Mouse (Mus musculus): ENCODE results near the gene Rpl36a-ps1. TPM values are rescaled to one million over a fixed set of nuclear protein-coding genes. Genes with fewer than 3 reads are reported as not detected.

Gene Rpl36a-ps1
- polyA plus RNA-seq, 1 experiment from 2014 or later, result 1.6 TPM

Other genes starting within 250 kb of the Rpl36a-ps1 start
- 91.1 and 92.7 TPM in 2 replicates for gene Mzt1, start 51.8 kb upstream of the Rpl36a-ps1 start, polyA plus RNA-seq (2015; fragmentation: Nextera tagmentation; extraction: Ambion mirVana)
- gene Bora, start 51.9 kb upstream of the Rpl36a-ps1 start, polyA plus RNA-seq (2015; fragmentation: Nextera tagmentation; extraction: Ambion mirVana), result 76.7 and 79.3 TPM in 2 replicates
- gene Pibf1, start 105.1 kb upstream of the Rpl36a-ps1 start, polyA plus RNA-seq (2015; fragmentation: Nextera tagmentation; extraction: Ambion mirVana), result 21.8 and 22.6 TPM in 2 replicates
- 35.0 and 36.4 TPM in 2 replicates for gene Dis3, start 105.5 kb upstream of the Rpl36a-ps1 start, polyA plus RNA-seq (2015; fragmentation: Nextera tagmentation; extraction: Ambion mirVana)